Mouse (Mus musculus) liver, embryonic 13.5 days (tissue): ENCODE measurements around the gene Naa50. TPM values are rescaled to one million over a fixed set of nuclear protein-coding genes. Genes with fewer than 3 reads are reported as not detected.
A peak's percentile ranks its signal among the peaks of the same experiment; 100 is the strongest.

Source experiments
- ATAC-seq: fragments of 200-750 bp; cut with Nextera tagmentation; 2 replicates; pipeline ENCODE4 v1.8.0; 2017; ENCODE audit warnings: low read depth, mild to moderate bottlenecking, moderate number of reproducible peaks, moderate library complexity
- DNase-seq: peaks from one replicate; pipeline ENCODE4 v3.0.0; 2022
- H3K27ac ChIP-seq: fragments of 300-500 bp; sonication (generic); 2 replicates; pipeline ENCODE4 v1.5.1; 2015; ENCODE audit warnings: moderate library complexity, mild to moderate bottlenecking, inconsistent platforms
- H3K27me3 ChIP-seq: fragments of 300-500 bp; sonication (generic); 2 replicates; pipeline ENCODE4 v1.6.1; 2015; ENCODE audit warnings: mild to moderate bottlenecking, inconsistent platforms
- H3K36me3 ChIP-seq: fragments of 300-500 bp; sonication (generic); 2 replicates; pipeline ENCODE4 v1.6.1; 2015; ENCODE audit warnings: mild to moderate bottlenecking, inconsistent platforms
- H3K4me1 ChIP-seq: fragments of 300-500 bp; sonication (generic); replicated peaks from 2 replicates; pipeline ENCODE4 v1.6.1; 2015; ENCODE audit warnings: inconsistent platforms
- H3K4me2 ChIP-seq: fragments of 300-500 bp; sonication (generic); 2 replicates; pipeline ENCODE4 v1.6.1; 2015; ENCODE audit warnings: inconsistent platforms, mild to moderate bottlenecking, moderate library complexity
- H3K4me3 ChIP-seq: fragments of 300-500 bp; sonication (generic); replicated peaks from 2 replicates; pipeline ENCODE4 v1.5.1; 2015; ENCODE audit warnings: mild to moderate bottlenecking, inconsistent platforms
- H3K9ac ChIP-seq: fragments of 300-500 bp; sonication (generic); 2 replicates; pipeline ENCODE4 v1.6.1; 2015; ENCODE audit warnings: mild to moderate bottlenecking, inconsistent platforms
- H3K9me3 ChIP-seq: fragments of 300-500 bp; sonication (generic); replicated peaks from 2 replicates; pipeline ENCODE4 v1.6.1; 2016; ENCODE audit warnings: inconsistent platforms
- WGBS: fragments of 180-500 bp; shearing (Covaris S2); methylation state at CpG from one replicate; pipeline ENCODE4 v1.1.7; 2015; ENCODE audit not compliant: insufficient replicate concordance; 5-methylcytosine and 5-hydroxymethylcytosine counted together
- polyA plus RNA-seq: library from polyadenylated mRNA; unstranded; fragments of >200 nt; fragmentation: Nextera tagmentation; extraction: Ambion mirVana; gene quantifications from 2 replicates; pipeline ENCODE4 v1.2.1, GENCODE M21; 2015

Gene Naa50
- polyA plus RNA-seq = 98.5 and 121 TPM in 2 replicates

DNA sequence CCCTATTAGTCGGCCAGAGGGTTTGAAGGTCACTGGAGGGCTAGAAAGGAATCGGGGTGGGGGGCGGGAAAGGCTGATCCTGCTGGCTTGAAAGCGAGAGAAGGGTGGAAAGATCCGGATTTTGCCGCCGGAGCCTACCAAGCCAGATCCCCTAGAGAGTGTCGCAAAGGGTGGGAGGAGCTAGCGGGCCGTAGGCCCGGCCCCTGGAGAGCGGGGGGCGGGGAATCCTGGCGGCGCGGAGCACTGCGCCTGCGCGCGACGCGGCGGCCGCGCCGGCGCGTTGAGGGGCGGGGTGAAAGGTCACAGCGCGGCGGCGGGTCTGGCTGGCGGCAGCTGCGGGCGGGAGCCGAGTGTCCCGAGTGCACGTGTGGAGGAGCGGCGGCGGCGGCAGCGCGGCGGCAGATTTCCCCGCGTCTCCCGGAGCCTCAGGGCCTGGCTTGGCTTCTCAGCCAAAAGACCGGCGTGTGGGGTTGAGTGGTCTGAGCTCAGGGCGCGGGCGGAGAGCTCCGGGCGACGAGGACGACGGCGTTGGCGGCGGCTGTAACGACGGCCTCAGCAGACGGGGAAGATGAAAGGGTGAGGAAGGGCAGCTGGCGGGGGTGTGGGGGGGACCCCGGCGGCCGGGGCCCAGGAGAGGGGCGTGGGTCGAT lies at the start of gene Naa50, which contains the start of gene Atp6v1a:
Gene Naa50, plus strand, starts transcription at position 295 of the 650 bp plus-strand sequence.
Gene Atp6v1a, minus strand, starts transcription at position 170 of the 650 bp plus-strand sequence.
- Histone ChIP-seq H3K27ac (peak within 1 kb of the TSS; percentile 97), H3K4me3 (peak within 1 kb of the TSS; percentile 97), H3K27me3 (no peaks in the 10 kb centered on the region), H3K36me3 (no peaks in the 10 kb centered on the region), H3K4me1 (peaks cover 41% of the 10 kb centered on the region), H3K9me3 (no peaks in the 10 kb centered on the region), H3K9ac (peak within 1 kb of the TSS; percentile 96), H3K4me2 (peak within 1 kb of the TSS; percentile 98)
- under 1% methylated on average over 71 of the region's 71 CpGs for WGBS
- DNase-seq (peak; percentile 79), ATAC-seq (peak; percentile 78)

DNA sequence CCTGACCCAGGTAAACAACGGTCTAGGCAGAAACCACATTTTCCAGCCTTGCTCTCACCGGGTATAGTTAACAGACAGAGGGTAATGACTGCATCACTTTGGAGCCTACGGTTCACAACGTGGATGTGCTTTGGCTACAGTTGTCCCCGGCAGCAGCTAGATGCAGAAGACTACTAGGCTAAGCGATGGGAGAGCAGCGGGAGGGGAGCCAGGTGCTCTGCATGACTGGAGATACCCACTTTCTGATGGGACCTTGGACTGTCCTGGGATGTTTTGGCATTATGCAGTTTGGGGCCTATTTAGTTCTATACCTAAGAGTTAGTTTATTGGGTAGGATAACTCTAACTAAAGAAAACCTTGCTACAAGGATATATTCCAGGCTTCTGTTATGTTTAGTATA lies 40.3 kb upstream of the Naa50 start:
- Histone ChIP-seq H3K36me3 (peaks cover 70% of the 10 kb centered on the region), H3K4me1 (no peaks in the 10 kb centered on the region), H3K27me3 (no peaks in the 10 kb centered on the region), H3K4me2 (no peak overlapping the region), H3K9ac (no peak overlapping the region), H3K9me3 (no peaks in the 10 kb centered on the region; the same call in 1 of the 2 replicates), H3K4me3 (no peak overlapping the region), H3K27ac (no peak overlapping the region)
- no peak for ATAC-seq
- 86% methylated on average over 7 of the region's 7 CpGs for WGBS
- DNase-seq = no peak

DNA sequence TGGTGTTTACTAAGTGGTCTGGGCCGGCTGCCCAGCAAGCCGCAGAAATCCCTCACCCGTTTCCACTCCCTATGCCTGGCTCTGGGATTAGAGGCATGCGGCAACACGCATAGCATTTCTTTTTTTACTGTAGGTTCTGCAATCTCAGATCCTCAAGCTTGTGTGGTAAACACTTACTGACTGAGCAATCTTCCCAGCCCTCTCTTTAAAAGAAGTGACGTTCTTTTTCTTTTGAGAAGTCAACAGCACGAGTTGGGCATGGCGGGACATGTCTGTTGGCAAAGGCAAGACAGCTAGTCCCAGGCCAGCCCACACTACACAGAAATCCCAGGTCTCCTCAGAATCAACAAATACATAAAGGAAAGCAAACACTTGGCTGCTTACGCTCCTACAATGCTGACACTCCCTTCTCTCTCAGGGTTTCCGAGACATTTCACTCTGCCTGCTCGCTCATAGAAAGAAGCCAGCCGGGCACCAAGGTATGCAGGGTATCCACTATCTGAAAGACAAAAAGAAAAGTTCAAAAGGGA lies 38.4 kb upstream of the Naa50 start:
- no peaks in the 10 kb centered on the region; the same call in 1 of the 2 replicates for H3K9me3 ChIP-seq
- H3K36me3 ChIP-seq = peaks cover 64% of the 10 kb centered on the region
- H3K4me3 ChIP-seq = no peak overlapping the region
- no peak overlapping the region for H3K27ac ChIP-seq
- H3K4me2 ChIP-seq = no peak overlapping the region
- H3K4me1 ChIP-seq = no peaks in the 10 kb centered on the region
- no peaks in the 10 kb centered on the region for H3K27me3 ChIP-seq
- ATAC-seq = no peak
- no peak overlapping the region for H3K9ac ChIP-seq
- 87% methylated on average over 12 of the region's 12 CpGs for WGBS
- no peak for DNase-seq

DNA sequence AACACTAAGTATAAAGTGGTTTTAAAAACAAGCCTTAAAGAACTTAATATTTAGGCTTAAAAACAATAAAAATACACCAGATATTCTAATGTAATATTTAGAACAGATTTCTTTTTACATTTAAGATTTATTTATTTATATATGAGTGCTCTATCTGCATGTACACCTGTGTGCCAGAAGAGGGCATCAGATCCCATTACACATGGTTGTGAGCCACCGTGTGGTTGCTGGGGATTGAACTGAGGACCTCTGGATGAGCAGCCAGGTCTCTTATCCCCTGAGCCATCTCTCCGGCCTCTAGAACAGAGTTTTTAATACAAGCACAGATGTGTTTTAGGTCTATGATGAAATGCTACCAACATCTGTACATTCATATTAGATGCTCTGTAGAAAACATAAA lies 36.7 kb upstream of the Naa50 start:
- H3K4me3 ChIP-seq = no peak overlapping the region
- H3K27me3 ChIP-seq = no peaks in the 10 kb centered on the region
- ATAC-seq (no peak), DNase-seq (no peak)
- H3K9me3 ChIP-seq = no peaks in the 10 kb centered on the region; the same call in 1 of the 2 replicates
- no peak overlapping the region for H3K27ac ChIP-seq
- no peaks in the 10 kb centered on the region for H3K4me1 ChIP-seq
- no peak overlapping the region for H3K4me2 ChIP-seq
- no peak overlapping the region for H3K9ac ChIP-seq
- 79% methylated on average over 2 of the region's 2 CpGs for WGBS
- H3K36me3 ChIP-seq = peaks cover 66% of the 10 kb centered on the region

DNA sequence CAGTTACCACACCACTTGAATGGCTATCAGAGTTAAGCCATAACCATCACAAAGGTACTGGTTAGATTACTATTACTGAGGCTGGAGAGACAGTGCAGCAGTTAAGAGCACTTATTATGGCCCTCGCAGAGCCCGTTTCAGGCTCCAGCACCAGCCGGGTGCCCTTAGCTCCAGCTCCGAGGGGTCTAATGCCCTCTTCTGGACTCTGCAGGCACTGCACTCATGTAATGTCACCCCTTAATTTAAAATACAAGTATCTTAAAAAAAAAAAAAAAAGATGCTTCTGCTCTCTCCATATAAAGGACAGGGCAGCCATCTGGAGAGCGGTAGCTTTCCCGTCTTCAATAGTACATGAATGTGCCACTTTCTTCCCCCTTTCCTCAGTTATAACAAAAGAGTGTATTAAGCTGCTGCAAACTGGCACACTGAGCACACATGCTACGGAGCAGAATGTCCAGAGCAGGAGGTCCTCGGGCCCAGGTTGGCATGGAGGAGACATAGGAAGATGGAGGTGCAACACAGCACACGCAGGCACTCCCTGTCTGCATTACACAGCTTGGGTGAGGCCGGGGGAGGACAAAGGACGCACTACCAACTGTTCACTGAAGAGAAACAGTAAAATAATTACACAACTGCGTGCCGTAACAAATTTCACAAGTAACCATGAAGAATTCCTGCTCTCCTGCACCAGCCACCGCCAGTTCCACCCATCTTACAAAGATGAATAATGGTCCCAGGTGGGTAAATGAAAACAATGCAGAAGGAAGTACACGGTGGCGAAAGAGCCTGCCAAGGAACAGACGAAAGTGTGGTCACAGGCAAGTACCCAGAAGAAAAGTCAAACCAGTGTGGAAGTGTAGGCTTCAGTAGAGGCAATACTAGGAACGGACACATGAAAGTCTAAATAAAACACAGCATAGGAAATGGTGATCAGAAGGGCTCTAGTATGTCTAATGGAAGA lies 35.5 kb upstream of the Naa50 start:
- H3K4me2 ChIP-seq = no peak overlapping the region
- H3K36me3 ChIP-seq = peaks cover 67% of the 10 kb centered on the region
- H3K9ac ChIP-seq = no peak overlapping the region
- H3K27ac ChIP-seq = no peak overlapping the region
- DNase-seq (no peak), ATAC-seq (no peak)
- no peak overlapping the region for H3K4me3 ChIP-seq
- 84% methylated on average over 18 of the region's 18 CpGs for WGBS
- no peaks in the 10 kb centered on the region for H3K27me3 ChIP-seq
- no peaks in the 10 kb centered on the region for H3K4me1 ChIP-seq
- H3K9me3 ChIP-seq = no peaks in the 10 kb centered on the region; the same call in 1 of the 2 replicates

DNA sequence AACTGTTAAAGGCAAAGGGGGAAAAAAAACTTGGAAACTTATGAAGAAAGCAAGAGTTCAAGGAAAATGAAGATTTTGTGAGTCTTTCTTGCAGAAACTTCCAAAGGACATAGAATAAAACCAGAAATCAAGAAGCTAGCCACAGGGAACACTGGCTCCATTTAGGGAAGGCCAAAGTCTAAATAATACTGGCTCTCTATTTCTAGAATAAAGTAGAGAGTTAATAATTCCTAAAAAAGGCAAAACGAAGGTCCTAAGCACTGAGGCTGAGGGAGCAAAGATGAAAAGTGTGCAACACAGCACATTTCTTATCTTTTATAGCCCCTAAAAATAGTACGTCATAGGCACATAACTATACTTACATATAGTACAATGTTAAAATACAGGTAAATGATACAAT lies 34.4 kb upstream of the Naa50 start:
- no peak overlapping the region for H3K4me3 ChIP-seq
- DNase-seq (no peak), ATAC-seq (no peak)
- no peak overlapping the region for H3K4me2 ChIP-seq
- H3K9ac ChIP-seq = no peak overlapping the region
- H3K36me3 ChIP-seq = peaks cover 71% of the 10 kb centered on the region
- no peaks in the 10 kb centered on the region for H3K27me3 ChIP-seq
- WGBS = 80% methylated on average over 2 of the region's 2 CpGs
- no peaks in the 10 kb centered on the region; the same call in 1 of the 2 replicates for H3K9me3 ChIP-seq
- no peaks in the 10 kb centered on the region for H3K4me1 ChIP-seq
- no peak overlapping the region for H3K27ac ChIP-seq

DNA sequence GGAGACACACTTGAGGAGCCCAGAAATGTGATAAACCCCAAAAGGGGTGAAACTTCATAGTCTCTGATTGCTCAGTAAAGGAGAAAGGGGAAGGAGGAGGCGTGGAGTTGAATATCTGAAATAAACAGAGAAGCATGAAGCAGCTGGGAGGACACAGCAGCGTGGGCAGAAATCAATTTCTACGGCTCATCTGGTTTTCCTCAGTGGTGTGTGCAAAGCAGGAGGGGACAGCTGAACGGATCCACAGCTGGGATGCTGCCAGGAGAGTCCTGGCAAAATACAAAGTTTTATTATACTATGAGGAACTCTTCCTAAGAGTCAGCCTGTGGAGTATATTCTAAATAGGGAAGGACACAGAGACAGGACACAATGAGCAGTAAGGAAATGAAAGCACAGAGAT lies 30.6 kb upstream of the Naa50 start:
- H3K4me3 ChIP-seq = no peak overlapping the region
- peaks cover 52% of the 10 kb centered on the region for H3K36me3 ChIP-seq
- H3K4me2 ChIP-seq = no peak overlapping the region
- no peaks in the 10 kb centered on the region for H3K27me3 ChIP-seq
- no peak overlapping the region for H3K9ac ChIP-seq
- DNase-seq (no peak), ATAC-seq (no peak)
- no peaks in the 10 kb centered on the region for H3K4me1 ChIP-seq
- 78% methylated on average over 4 of the region's 4 CpGs for WGBS
- no peak overlapping the region for H3K27ac ChIP-seq
- H3K9me3 ChIP-seq = no peaks in the 10 kb centered on the region

DNA sequence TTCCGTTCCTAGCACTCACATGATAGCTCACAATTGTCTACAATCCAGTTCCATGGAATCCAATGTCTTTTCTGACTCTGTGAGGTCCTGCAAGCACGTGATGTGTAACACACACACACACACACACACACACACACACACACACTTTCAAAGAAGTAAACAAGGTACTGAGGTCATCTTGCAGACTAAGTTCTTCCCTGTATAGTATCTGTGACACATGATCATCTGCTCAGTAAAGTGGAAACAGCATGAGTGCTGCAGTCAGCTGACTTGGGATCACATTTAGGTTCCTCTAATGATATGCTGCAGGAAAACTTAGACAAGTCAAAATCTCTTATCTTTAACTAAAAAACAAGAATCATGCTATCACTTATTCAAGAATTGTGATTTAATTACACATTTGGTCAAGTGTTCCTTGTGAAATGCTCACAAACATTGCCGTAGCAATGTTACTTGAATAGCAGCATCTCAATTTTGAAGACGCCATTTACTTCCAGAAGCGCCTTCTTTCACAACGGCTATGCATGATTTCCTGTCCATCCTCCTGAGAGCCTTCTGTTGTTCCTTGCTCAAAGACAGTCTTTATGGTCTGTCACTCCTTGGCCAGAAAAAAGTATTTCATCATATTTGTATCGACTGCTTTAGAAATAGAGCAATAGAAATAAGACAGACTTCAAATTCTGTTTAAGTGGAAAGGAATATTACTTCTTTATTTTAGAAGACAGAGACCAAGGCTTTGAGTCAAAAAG lies 19.7 kb upstream of the Naa50 start:
- H3K9me3 ChIP-seq = no peaks in the 10 kb centered on the region
- H3K27me3 ChIP-seq = no peaks in the 10 kb centered on the region
- no peaks in the 10 kb centered on the region for H3K4me1 ChIP-seq
- no peak overlapping the region for H3K4me2 ChIP-seq
- DNase-seq (no peak), ATAC-seq (no peak)
- H3K36me3 ChIP-seq = no peaks in the 10 kb centered on the region
- WGBS = 72% methylated on average over 7 of the region's 7 CpGs
- H3K4me3 ChIP-seq = no peak overlapping the region
- no peak overlapping the region for H3K9ac ChIP-seq
- no peak overlapping the region for H3K27ac ChIP-seq

DNA sequence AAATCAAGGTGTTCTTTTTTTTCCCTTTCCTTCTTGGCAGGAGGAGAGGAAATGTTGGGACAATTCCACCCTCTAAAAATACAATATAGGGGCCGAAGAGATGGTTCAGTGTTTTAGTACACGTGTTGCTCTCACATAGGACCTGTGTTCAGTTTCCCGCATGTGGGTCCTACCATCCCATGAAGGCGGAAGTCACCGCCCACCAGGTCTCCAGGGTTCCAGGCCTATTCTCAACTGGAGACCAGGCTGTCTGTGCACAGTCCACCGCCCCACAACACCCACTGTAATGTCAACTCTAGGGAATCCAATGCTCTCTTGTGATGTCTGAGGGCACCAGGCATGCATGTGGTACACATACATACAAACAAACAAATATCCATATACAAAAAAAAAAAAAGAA lies 17.5 kb upstream of the Naa50 start:
- Histone ChIP-seq H3K27me3 (no peaks in the 10 kb centered on the region), H3K4me1 (peaks cover 6% of the 10 kb centered on the region; the same call in 1 of the 2 replicates), H3K4me2 (no peak overlapping the region), H3K9me3 (no peaks in the 10 kb centered on the region), H3K4me3 (no peak overlapping the region), H3K27ac (no peak overlapping the region), H3K36me3 (no peaks in the 10 kb centered on the region), H3K9ac (no peak overlapping the region)
- no peak for DNase-seq
- ATAC-seq = no peak
- 77% methylated on average over 6 of the region's 6 CpGs for WGBS

DNA sequence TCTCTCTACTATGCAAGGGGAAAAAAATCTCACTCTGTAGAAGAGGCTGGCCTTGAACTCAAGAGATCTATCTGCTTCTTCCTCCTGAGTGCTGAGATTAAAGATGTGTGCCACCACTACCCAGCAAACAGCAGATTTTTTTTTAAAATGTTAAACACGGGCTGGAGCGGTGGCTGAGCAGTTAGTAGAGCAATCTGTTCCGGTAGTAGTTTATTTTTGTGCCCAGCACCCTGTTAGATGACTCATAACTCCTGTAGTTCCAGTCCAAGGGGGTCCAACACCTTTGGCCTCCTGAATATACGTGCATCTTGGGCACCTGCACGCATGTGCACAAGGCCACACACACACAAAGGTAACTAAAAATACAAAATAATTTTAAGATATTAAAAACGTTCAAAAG lies 17.1 kb upstream of the Naa50 start:
- Histone ChIP-seq H3K4me1 (peaks cover 6% of the 10 kb centered on the region; the same call in 1 of the 2 replicates), H3K9ac (no peak overlapping the region), H3K27me3 (no peaks in the 10 kb centered on the region), H3K4me3 (no peak overlapping the region), H3K4me2 (no peak overlapping the region), H3K27ac (no peak overlapping the region), H3K9me3 (no peaks in the 10 kb centered on the region), H3K36me3 (no peaks in the 10 kb centered on the region)
- DNase-seq (no peak), ATAC-seq (no peak)
- 68% methylated on average over 6 of the region's 6 CpGs for WGBS
